Mouse (Mus musculus): ENCODE data around the gene Trpc7.

DNA sequence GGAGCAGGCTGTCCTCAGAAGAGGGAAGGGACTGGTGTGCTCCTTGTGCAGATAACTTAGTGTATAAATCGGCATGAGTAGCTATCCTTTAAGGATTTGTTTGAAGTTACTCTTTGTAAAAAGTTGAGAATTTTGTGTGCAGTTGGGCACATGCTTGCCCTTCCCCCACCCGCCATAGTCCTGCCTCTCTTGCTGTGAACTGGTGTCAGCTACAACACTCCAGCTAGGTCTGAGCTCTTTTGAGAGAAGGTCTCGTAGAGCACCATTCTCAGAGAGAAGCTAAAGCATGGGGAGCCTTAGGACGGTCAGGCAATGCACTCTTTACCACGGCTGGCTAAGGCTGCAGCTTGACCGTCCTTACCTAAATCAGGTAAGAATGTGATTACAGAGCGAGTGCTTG, 154.1 kb downstream of the Trpc7 start:
- no peak for TF ChIP-seq GATA1 (IDR thresholded peaks at IDR 0.05; ENCODE audit: low read length)
- no peak for TF ChIP-seq TAL1 (IDR thresholded peaks at IDR 0.05; ENCODE audit: low read length)
